Mouse (Mus musculus) hindbrain, embryonic 11.5 days (tissue): ENCODE measurements around the gene Arhgef33. TPM values are rescaled to one million over a fixed set of nuclear protein-coding genes. Genes with fewer than 3 reads are reported as not detected.

Source experiments
- ATAC-seq: fragments of 200-750 bp; cut with Nextera tagmentation; 2 replicates; pipeline ENCODE4 v1.8.0; 2017; ENCODE audit warnings: mild to moderate bottlenecking, moderate TSS enrichment, moderate library complexity; ENCODE audit not compliant: low FRiP score
- DNase-seq: peaks from one replicate; pipeline ENCODE4 v3.0.0-alpha.2; 2015; ENCODE audit warnings: low spot score
- H3K27ac ChIP-seq: fragments of 300-500 bp; sonication (generic); 2 replicates; pipeline ENCODE4 v1.5.1; 2014; ENCODE audit warnings: mild to moderate bottlenecking, low read depth, low read length
- H3K27me3 ChIP-seq: fragments of 300-500 bp; sonication (generic); 2 replicates; pipeline ENCODE4 v1.6.1; 2014; ENCODE audit warnings: mild to moderate bottlenecking, low read length, moderate library complexity, mixed read lengths; ENCODE audit not compliant: control insufficient read depth, insufficient read depth
- H3K36me3 ChIP-seq: fragments of 300-500 bp; sonication (generic); 2 replicates; pipeline ENCODE4 v1.6.1; 2014; ENCODE audit warnings: mild to moderate bottlenecking, low read length, moderate library complexity, mixed read lengths; ENCODE audit not compliant: control insufficient read depth, insufficient read depth
- H3K4me1 ChIP-seq: fragments of 300-500 bp; sonication (generic); replicated peaks from 2 replicates; pipeline ENCODE4 v1.6.1; 2014; ENCODE audit warnings: low read length, mixed read lengths; ENCODE audit not compliant: control insufficient read depth, insufficient read depth
- H3K4me2 ChIP-seq: fragments of 300-500 bp; sonication (generic); replicated peaks from 2 replicates; pipeline ENCODE4 v1.6.1; 2014; ENCODE audit warnings: mild to moderate bottlenecking, low read depth, low read length
- H3K4me3 ChIP-seq: fragments of 300-500 bp; sonication (generic); 2 replicates; pipeline ENCODE4 v1.5.1; 2014; ENCODE audit warnings: low read depth, low read length
- H3K9ac ChIP-seq: fragments of 300-500 bp; sonication (generic); 2 replicates; pipeline ENCODE4 v1.6.1; 2014; ENCODE audit warnings: low read depth, low read length
- H3K9me3 ChIP-seq: fragments of 300-500 bp; sonication (generic); 2 replicates; pipeline ENCODE4 v1.6.1; 2016; ENCODE audit warnings: low read length; ENCODE audit not compliant: control insufficient read depth
- WGBS: fragments of 180-500 bp; shearing (Covaris S2); extraction: QIAGEN DNeasy Blood & Tissue Kit; methylation state at CpG from one replicate; pipeline ENCODE4 v1.1.7; 2014; 5-methylcytosine and 5-hydroxymethylcytosine counted together
- polyA plus RNA-seq: library from polyadenylated mRNA; unstranded; fragments of >200 nt; fragmentation: Nextera tagmentation; extraction: Ambion mirVana; gene quantifications from 2 replicates; pipeline ENCODE4 v1.2.1, GENCODE M21; 2014

Arhgef33 gene
- polyA plus RNA-seq, 1 experiment from 2014 or later: 1.7 TPM

GRCm38 (mm10) chr17:80323658-80324057 lies 16.5 kb downstream of the Arhgef33 start:
- no peaks in the 10 kb centered on the region for H3K36me3 ChIP-seq
- H3K9me3 ChIP-seq: no peaks in the 10 kb centered on the region
- 84% methylated on average over 8 of the region's 8 CpGs for WGBS
- no peaks in the 10 kb centered on the region for H3K27me3 ChIP-seq
- H3K4me2 ChIP-seq: no peak overlapping the region
- no peak overlapping the region for H3K4me3 ChIP-seq
- no peak overlapping the region for H3K27ac ChIP-seq
- ATAC-seq (no peak), DNase-seq (no peak)
- H3K9ac ChIP-seq: no peak overlapping the region
- H3K4me1 ChIP-seq: no peaks in the 10 kb centered on the region

GRCm38 (mm10) chr17:80324521-80324920 lies 17.3 kb downstream of the Arhgef33 start:
- H3K27ac ChIP-seq: no peak overlapping the region
- DNase-seq (no peak), ATAC-seq (no peak)
- no peaks in the 10 kb centered on the region for H3K9me3 ChIP-seq
- H3K9ac ChIP-seq: no peak overlapping the region
- WGBS: 81% methylated on average over 7 of the region's 7 CpGs
- H3K27me3 ChIP-seq: no peaks in the 10 kb centered on the region
- no peak overlapping the region for H3K4me3 ChIP-seq
- no peaks in the 10 kb centered on the region for H3K4me1 ChIP-seq
- no peaks in the 10 kb centered on the region for H3K36me3 ChIP-seq
- H3K4me2 ChIP-seq: no peak overlapping the region

- Histone ChIP-seq H3K36me3 (no peaks in the 10 kb centered on the region), H3K9ac (no peak overlapping the region), H3K9me3 (no peaks in the 10 kb centered on the region), H3K27me3 (no peaks in the 10 kb centered on the region), H3K4me3 (no peak overlapping the region), H3K4me2 (no peak overlapping the region), H3K4me1 (no peaks in the 10 kb centered on the region), H3K27ac (no peak overlapping the region)
- WGBS: 90% methylated on average over 5 of the region's 5 CpGs
- ATAC-seq: no peak
- no peak for DNase-seq
Observed at GRCm38 (mm10) chr17:80325456-80325855, 18.2 kb downstream of the Arhgef33 start.

DNA sequence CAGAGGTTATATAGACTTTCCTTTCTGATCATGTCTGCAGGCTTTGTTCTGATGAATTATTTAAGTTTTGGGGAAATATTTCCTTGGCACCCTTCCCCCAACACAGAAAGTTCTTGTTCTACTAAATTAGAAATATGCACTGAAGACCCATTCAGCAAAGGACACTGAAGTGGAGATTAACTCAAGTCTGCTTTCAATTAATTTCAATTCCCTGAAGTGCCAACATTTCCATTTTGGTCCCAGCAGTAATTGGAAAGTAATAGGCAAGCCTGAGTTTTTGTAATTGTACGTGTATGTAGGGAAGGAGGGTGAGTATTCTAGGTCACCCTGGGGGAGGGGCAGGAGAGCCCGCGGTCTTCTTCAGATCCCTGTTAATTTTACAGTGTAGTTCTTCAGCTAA lies 19.2 kb downstream of the Arhgef33 start:
- DNase-seq (no peak), ATAC-seq (no peak)
- H3K4me1 ChIP-seq: no peaks in the 10 kb centered on the region
- H3K27me3 ChIP-seq: no peaks in the 10 kb centered on the region
- H3K27ac ChIP-seq: no peak overlapping the region
- H3K4me2 ChIP-seq: no peak overlapping the region
- H3K36me3 ChIP-seq: no peaks in the 10 kb centered on the region
- no peaks in the 10 kb centered on the region for H3K9me3 ChIP-seq
- H3K4me3 ChIP-seq: no peak overlapping the region
- WGBS: 79% methylated on average over 3 of the region's 3 CpGs
- H3K9ac ChIP-seq: no peak overlapping the region

- Histone ChIP-seq H3K36me3 (no peaks in the 10 kb centered on the region), H3K27ac (no peak overlapping the region), H3K4me1 (no peaks in the 10 kb centered on the region), H3K9ac (no peak overlapping the region), H3K4me3 (no peak overlapping the region), H3K4me2 (no peak overlapping the region), H3K9me3 (no peaks in the 10 kb centered on the region), H3K27me3 (no peaks in the 10 kb centered on the region)
- WGBS: 78% methylated on average over 2 of the region's 2 CpGs
- no peak for DNase-seq
- no peak for ATAC-seq
Observed at GRCm38 (mm10) chr17:80332386-80332785, 25.2 kb downstream of the Arhgef33 start.

GRCm38 (mm10) chr17:80345277-80345676 lies 38.1 kb downstream of the Arhgef33 start:
- Histone ChIP-seq H3K36me3 (no peaks in the 10 kb centered on the region), H3K4me2 (no peak overlapping the region)
- peak; percentile 28 for DNase-seq

DNA sequence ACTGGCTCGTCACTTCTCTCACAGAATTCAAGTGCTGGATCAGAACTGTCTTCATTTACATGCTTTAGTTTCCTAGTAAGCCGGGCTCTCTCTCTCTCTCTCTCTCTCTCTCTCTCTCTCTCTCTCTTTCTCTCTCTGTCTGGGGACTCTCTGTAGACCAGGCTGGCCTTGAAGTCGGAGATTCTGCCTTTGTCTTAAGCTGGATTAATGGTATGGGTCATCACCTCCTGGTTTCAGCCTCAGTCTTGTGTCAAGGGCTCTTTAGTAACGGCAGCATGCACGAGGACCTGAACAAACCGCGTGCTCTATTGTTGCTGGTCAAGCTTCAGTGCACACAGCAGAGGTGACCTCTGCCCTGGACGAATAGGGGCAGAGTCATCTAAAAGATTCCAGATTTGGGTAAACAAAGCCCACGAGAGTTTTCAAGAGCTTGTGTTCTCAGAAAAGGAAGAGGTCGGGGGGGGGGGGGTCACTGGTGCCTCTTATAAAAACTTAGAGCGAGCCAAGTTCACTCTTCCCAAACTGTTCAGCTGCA lies 39.5 kb downstream of the Arhgef33 start:
- Histone ChIP-seq H3K4me1 (no peaks in the 10 kb centered on the region), H3K9ac (no peak overlapping the region), H3K4me3 (no peak overlapping the region), H3K4me2 (no peak overlapping the region), H3K9me3 (no peaks in the 10 kb centered on the region), H3K27me3 (no peaks in the 10 kb centered on the region), H3K36me3 (no peaks in the 10 kb centered on the region), H3K27ac (no peak overlapping the region)
- 21% methylated on average over 11 of the region's 11 CpGs for WGBS
- ATAC-seq (no peak), DNase-seq (peak; percentile 28)

More at GRCm38 (mm10) chr17:80345277-80345676, 38.1 kb downstream of the Arhgef33 start:
- Histone ChIP-seq H3K4me1 (no peaks in the 10 kb centered on the region), H3K27me3 (no peaks in the 10 kb centered on the region), H3K27ac (no peak overlapping the region), H3K9me3 (no peaks in the 10 kb centered on the region), H3K9ac (no peak overlapping the region), H3K4me3 (no peak overlapping the region)
- ATAC-seq: no peak
- 79% methylated on average over 4 of the region's 4 CpGs for WGBS

- Histone ChIP-seq H3K36me3 (no peaks in the 10 kb centered on the region), H3K9me3 (no peaks in the 10 kb centered on the region), H3K4me2 (no peak overlapping the region), H3K9ac (no peak overlapping the region), H3K27me3 (no peaks in the 10 kb centered on the region), H3K27ac (no peak overlapping the region), H3K4me1 (no peaks in the 10 kb centered on the region), H3K4me3 (no peak overlapping the region)
- DNase-seq (peak; percentile 23), ATAC-seq (no peak)
- 39% methylated on average over 6 of the region's 6 CpGs for WGBS
Observed at GRCm38 (mm10) chr17:80347234-80347633, 40.0 kb downstream of the Arhgef33 start.

- no peaks in the 10 kb centered on the region for H3K9me3 ChIP-seq
- no peaks in the 10 kb centered on the region for H3K36me3 ChIP-seq
- H3K27ac ChIP-seq: no peak overlapping the region
- WGBS: 89% methylated on average over 8 of the region's 8 CpGs
- DNase-seq: no peak
- H3K27me3 ChIP-seq: no peaks in the 10 kb centered on the region
- no peak for ATAC-seq
- H3K9ac ChIP-seq: no peak overlapping the region
- H3K4me2 ChIP-seq: no peak overlapping the region
- H3K4me3 ChIP-seq: no peak overlapping the region
- H3K4me1 ChIP-seq: no peaks in the 10 kb centered on the region
Observed at GRCm38 (mm10) chr17:80360245-80360644, 53.0 kb downstream of the Arhgef33 start.
